Mouse (Mus musculus): ENCODE results near the gene Zbtb17. TPM values are rescaled to one million over a fixed set of nuclear protein-coding genes. Genes with fewer than 3 reads are reported as not detected.

Gene Zbtb17
- polyA plus RNA-seq, 1 experiment from 2014 or later = 5.5 TPM

DNA sequence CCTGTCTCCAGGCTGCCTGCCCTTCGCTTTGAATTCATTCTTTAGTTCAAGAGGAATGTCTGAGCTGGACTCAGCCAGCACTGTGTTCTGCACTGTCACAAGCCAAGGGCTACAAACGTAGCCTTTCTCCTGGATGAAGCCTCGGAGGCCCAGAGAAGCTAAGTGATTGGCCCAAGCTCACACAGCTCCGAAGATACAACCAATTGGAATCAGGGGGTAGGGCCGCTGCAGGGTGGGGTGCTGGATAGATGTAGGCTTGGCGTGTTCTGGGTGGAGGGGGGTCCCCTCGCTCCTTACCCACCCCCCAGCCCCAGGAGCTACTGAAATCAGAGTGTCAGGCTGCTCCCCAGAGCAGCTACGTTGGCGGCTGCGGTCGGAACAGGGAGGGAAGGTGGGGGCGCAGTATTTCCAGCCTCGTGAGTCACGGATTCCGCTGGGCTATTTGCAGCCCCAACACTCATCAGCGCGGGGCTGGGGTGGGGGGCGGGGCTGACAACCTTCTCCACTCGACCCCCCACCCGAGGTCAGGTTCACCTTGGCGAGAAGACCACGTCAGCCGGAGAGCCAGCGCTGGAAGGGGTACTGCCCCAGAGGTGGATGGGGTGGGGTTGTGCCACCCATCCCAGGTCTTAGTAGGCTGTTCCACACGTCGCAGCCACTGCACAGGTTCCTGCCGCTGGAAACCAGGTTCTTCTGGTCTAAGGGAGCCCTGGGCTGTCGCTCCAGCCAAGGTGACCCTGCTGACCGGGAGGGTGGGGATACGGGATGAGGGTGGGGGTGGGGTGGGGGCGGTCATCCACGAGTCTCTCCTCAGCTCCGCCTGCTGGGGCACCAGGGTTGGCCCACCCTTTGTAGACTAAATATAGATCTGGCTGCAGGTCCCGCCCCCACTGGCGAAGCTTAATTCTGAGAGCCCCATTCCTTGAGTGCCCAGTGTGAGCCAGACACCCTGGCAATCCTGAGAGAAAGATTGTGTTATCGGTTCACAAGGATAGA is 18.7 kb upstream of the Zbtb17 start:
- 0 out of 2 replicates have a peak overlapping the region, but pooled peaks have one; percentile 16 for H3K9ac ChIP-seq (replicated peaks)
- H3K27me3 ChIP-seq (ENCODE audit: insufficient read depth, low read length) = peaks cover 19% of the 10 kb centered on the region; the same call in 1 of the 2 replicates
- ATAC-seq (peak; percentile 36; the same call in 1 of the 2 replicates), DNase-seq (no peak)
- no peak overlapping the region for H3K27ac ChIP-seq (ENCODE audit: low read depth)
- no peak for TF ChIP-seq EP300 (IDR thresholded peaks at IDR 0.05; ENCODE audit: low read depth)
- TF ChIP-seq CTCF (IDR thresholded peaks at IDR 0.05; ENCODE audit: low read depth) = no peak
- no peaks in the 10 kb centered on the region for H3K9me3 ChIP-seq (ENCODE audit: low read length)
- peak overlapping the region; percentile 53 for H3K4me2 ChIP-seq (ENCODE audit: low read depth, low read length)
- WGBS (ENCODE audit: insufficient replicate concordance) = 7% methylated on average over 32 of the region's 36 CpGs
- H3K36me3 ChIP-seq (replicated peaks; ENCODE audit: insufficient read depth, low read length) = no peaks in the 10 kb centered on the region
- H3K4me3 ChIP-seq (ENCODE audit: low read depth, low read length) = peak overlapping the region; percentile 11; the same call in 1 of the 2 replicates
- peaks cover 5% of the 10 kb centered on the region for H3K4me1 ChIP-seq (ENCODE audit: insufficient read depth)

- Histone ChIP-seq H3K9ac (replicated peaks) (no peak overlapping the region), H3K36me3 (replicated peaks; ENCODE audit: insufficient read depth, low read length) (no peaks in the 10 kb centered on the region), H3K4me2 (ENCODE audit: low read depth, low read length) (no peak overlapping the region), H3K4me3 (ENCODE audit: low read depth, low read length) (no peak overlapping the region), H3K27ac (ENCODE audit: low read depth) (no peak overlapping the region), H3K27me3 (ENCODE audit: insufficient read depth, low read length) (peaks cover 19% of the 10 kb centered on the region; the same call in 1 of the 2 replicates), H3K9me3 (ENCODE audit: low read length) (no peaks in the 10 kb centered on the region), H3K4me1 (ENCODE audit: insufficient read depth) (peaks cover 5% of the 10 kb centered on the region; the same call in 1 of the 2 replicates)
- DNase-seq (no peak), ATAC-seq (no peak)
- 73% methylated on average over 10 of the region's 10 CpGs for WGBS (ENCODE audit: insufficient replicate concordance)
- TF ChIP-seq EP300 (IDR thresholded peaks at IDR 0.05; ENCODE audit: low read depth) (no peak), CTCF (IDR thresholded peaks at IDR 0.05; ENCODE audit: low read depth) (no peak)
Observed at GRCm38 (mm10) chr4:141426796-141427745, 17.4 kb upstream of the Zbtb17 start.

DNA sequence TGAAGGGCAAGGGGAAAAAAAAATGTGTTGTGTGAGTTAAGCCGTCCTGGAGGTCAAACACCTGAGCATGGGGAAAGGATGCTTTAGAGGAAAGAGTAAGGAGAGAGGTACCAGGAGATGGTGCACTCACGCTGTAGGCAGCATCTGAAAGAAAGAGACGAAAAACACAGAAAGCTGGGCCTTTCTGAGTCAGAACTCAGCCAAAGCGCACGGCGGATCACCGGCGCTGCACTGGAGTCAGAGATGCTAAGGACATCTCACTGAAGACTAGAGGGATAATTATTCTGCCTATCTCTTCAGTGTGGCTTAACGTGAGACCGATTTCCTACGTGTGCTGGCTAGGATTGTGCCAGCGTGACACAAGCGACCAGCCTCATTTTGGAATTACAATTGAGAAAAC is 16.5 kb upstream of the Zbtb17 start:
- TF ChIP-seq CTCF (IDR thresholded peaks at IDR 0.05; ENCODE audit: low read depth) = no peak
- TF ChIP-seq EP300 (IDR thresholded peaks at IDR 0.05; ENCODE audit: low read depth) = no peak
- Histone ChIP-seq H3K4me3 (ENCODE audit: low read depth, low read length) (no peak overlapping the region), H3K27me3 (ENCODE audit: insufficient read depth, low read length) (peaks cover 19% of the 10 kb centered on the region; the same call in 1 of the 2 replicates), H3K4me2 (ENCODE audit: low read depth, low read length) (no peak overlapping the region), H3K9ac (replicated peaks) (no peak overlapping the region), H3K9me3 (ENCODE audit: low read length) (no peaks in the 10 kb centered on the region), H3K4me1 (ENCODE audit: insufficient read depth) (peaks cover 5% of the 10 kb centered on the region; the same call in 1 of the 2 replicates), H3K36me3 (replicated peaks; ENCODE audit: insufficient read depth, low read length) (no peaks in the 10 kb centered on the region), H3K27ac (ENCODE audit: low read depth) (no peak overlapping the region)
- no peak for DNase-seq
- ATAC-seq = no peak
- 82% methylated on average over 13 of the region's 13 CpGs for WGBS (ENCODE audit: insufficient replicate concordance)

- DNase-seq (no peak), ATAC-seq (no peak)
- no peak overlapping the region for H3K9ac ChIP-seq (replicated peaks)
- H3K27ac ChIP-seq (ENCODE audit: low read depth) = no peak overlapping the region
- 67% methylated on average over 6 of the region's 6 CpGs for WGBS (ENCODE audit: insufficient replicate concordance)
- H3K4me1 ChIP-seq (ENCODE audit: insufficient read depth) = peaks cover 5% of the 10 kb centered on the region; the same call in 1 of the 2 replicates
- H3K9me3 ChIP-seq (ENCODE audit: low read length) = no peaks in the 10 kb centered on the region
- peaks cover 12% of the 10 kb centered on the region; the same call in 1 of the 2 replicates for H3K27me3 ChIP-seq (ENCODE audit: insufficient read depth, low read length)
- TF ChIP-seq CTCF (IDR thresholded peaks at IDR 0.05; ENCODE audit: low read depth) (no peak), EP300 (IDR thresholded peaks at IDR 0.05; ENCODE audit: low read depth) (no peak)
- no peaks in the 10 kb centered on the region for H3K36me3 ChIP-seq (replicated peaks; ENCODE audit: insufficient read depth, low read length)
- H3K4me2 ChIP-seq (ENCODE audit: low read depth, low read length) = no peak overlapping the region
- no peak overlapping the region for H3K4me3 ChIP-seq (ENCODE audit: low read depth, low read length)
Observed at GRCm38 (mm10) chr4:141429381-141429780, 15.1 kb upstream of the Zbtb17 start.

- TF ChIP-seq CTCF (IDR thresholded peaks at IDR 0.05; ENCODE audit: low read depth) (peak; percentile 68), EP300 (IDR thresholded peaks at IDR 0.05; ENCODE audit: low read depth) (no peak)
- H3K27me3 ChIP-seq (ENCODE audit: insufficient read depth, low read length) = peaks cover 11% of the 10 kb centered on the region; the same call in 1 of the 2 replicates
- H3K27ac ChIP-seq (ENCODE audit: low read depth) = no peak overlapping the region
- H3K9ac ChIP-seq (replicated peaks) = no peak overlapping the region
- peaks cover 5% of the 10 kb centered on the region; the same call in 1 of the 2 replicates for H3K4me1 ChIP-seq (ENCODE audit: insufficient read depth)
- H3K36me3 ChIP-seq (replicated peaks; ENCODE audit: insufficient read depth, low read length) = no peaks in the 10 kb centered on the region
- no peaks in the 10 kb centered on the region for H3K9me3 ChIP-seq (ENCODE audit: low read length)
- DNase-seq = no peak
- ATAC-seq = no peak
- no peak overlapping the region for H3K4me2 ChIP-seq (ENCODE audit: low read depth, low read length)
- H3K4me3 ChIP-seq (ENCODE audit: low read depth, low read length) = no peak overlapping the region
- 55% methylated on average over 9 of the region's 9 CpGs for WGBS (ENCODE audit: insufficient replicate concordance)
Observed at GRCm38 (mm10) chr4:141429847-141430246, 14.6 kb upstream of the Zbtb17 start.

Measured in liver, postnatal 0 days (tissue).